Mouse (Mus musculus) neural tube, embryonic 12.5 days (tissue): ENCODE measurements around the gene Zfp579. TPM values are rescaled to one million over a fixed set of nuclear protein-coding genes. Genes with fewer than 3 reads are reported as not detected.

Source experiments
- ATAC-seq: fragments of 200-750 bp; cut with Nextera tagmentation; 2 replicates; pipeline ENCODE4 v1.8.0; 2017; ENCODE audit warnings: low read depth, mild to moderate bottlenecking, moderate TSS enrichment, moderate library complexity; ENCODE audit not compliant: low FRiP score
- H3K27ac ChIP-seq: fragments of 300-500 bp; sonication (generic); 2 replicates; pipeline ENCODE4 v1.5.1; 2016
- H3K27me3 ChIP-seq: fragments of 300-500 bp; sonication (generic); replicated peaks from 2 replicates; pipeline ENCODE4 v1.6.1; 2016; ENCODE audit warnings: mild to moderate bottlenecking
- H3K36me3 ChIP-seq: fragments of 300-500 bp; sonication (generic); 2 replicates; pipeline ENCODE4 v1.6.1; 2016; ENCODE audit warnings: mild to moderate bottlenecking
- H3K4me1 ChIP-seq: fragments of 300-500 bp; sonication (generic); 2 replicates; pipeline ENCODE4 v1.6.1; 2016
- H3K4me2 ChIP-seq: fragments of 300-500 bp; sonication (generic); replicated peaks from 2 replicates; pipeline ENCODE4 v1.6.1; 2016; ENCODE audit warnings: mild to moderate bottlenecking
- H3K4me3 ChIP-seq: fragments of 300-500 bp; sonication (generic); 2 replicates; pipeline ENCODE4 v1.5.1; 2016
- H3K9ac ChIP-seq: fragments of 300-500 bp; sonication (generic); 2 replicates; pipeline ENCODE4 v1.6.1; 2016; ENCODE audit warnings: mild to moderate bottlenecking
- H3K9me3 ChIP-seq: fragments of 300-500 bp; sonication (generic); 2 replicates; pipeline ENCODE4 v1.6.1; 2016; ENCODE audit warnings: mild to moderate bottlenecking
- WGBS: fragments of 180-500 bp; shearing (Covaris S2); methylation state at CpG from one replicate; pipeline ENCODE4 v1.1.7; 2016; 5-methylcytosine and 5-hydroxymethylcytosine counted together
- polyA plus RNA-seq: library from polyadenylated mRNA; unstranded; fragments of >200 nt; fragmentation: Nextera tagmentation; extraction: Ambion mirVana; gene quantifications from 2 replicates; pipeline ENCODE4 v1.2.1, GENCODE M21; 2016

Gene Zfp579
- polyA plus RNA-seq, 1 experiment from 2014 or later = 57.5 TPM

- no peaks in the 10 kb centered on the region for H3K27me3 ChIP-seq
- WGBS = 89% methylated on average over 7 of the region's 7 CpGs
- H3K4me2 ChIP-seq = no peak overlapping the region
- H3K36me3 ChIP-seq = no peaks in the 10 kb centered on the region
- H3K9me3 ChIP-seq = peaks cover 4% of the 10 kb centered on the region; the same call in 1 of the 2 replicates
- ATAC-seq = no peak
- no peaks in the 10 kb centered on the region for H3K4me1 ChIP-seq
- H3K9ac ChIP-seq = no peak overlapping the region
- no peak overlapping the region for H3K27ac ChIP-seq
- no peak overlapping the region for H3K4me3 ChIP-seq
Observed at GRCm38 (mm10) chr7:4976832-4977231, 19.1 kb downstream of the Zfp579 start.

DNA sequence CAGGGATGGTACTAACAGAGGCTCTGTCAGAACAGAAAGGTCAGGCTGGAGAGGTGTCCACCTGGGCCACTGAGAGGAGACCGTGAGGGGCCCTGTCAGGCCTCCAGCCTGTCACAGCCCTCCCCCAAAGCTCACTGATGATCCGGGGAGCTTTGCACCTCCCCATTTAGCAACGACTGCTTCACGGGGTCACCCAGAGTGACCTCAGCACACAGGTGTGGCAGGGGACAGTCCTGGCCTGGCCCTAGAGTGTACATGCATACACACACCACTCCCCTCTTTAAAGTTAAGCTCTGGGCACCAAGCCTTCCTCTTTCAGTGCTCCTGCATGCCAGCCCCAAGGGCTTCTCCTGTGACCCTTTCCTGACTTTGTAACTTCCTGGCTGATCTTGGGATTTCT is 20.5 kb downstream of the Zfp579 start:
- Histone ChIP-seq H3K27me3 (no peaks in the 10 kb centered on the region), H3K4me3 (no peak overlapping the region), H3K9ac (no peak overlapping the region), H3K4me1 (no peaks in the 10 kb centered on the region), H3K4me2 (no peak overlapping the region), H3K27ac (no peak overlapping the region), H3K36me3 (no peaks in the 10 kb centered on the region), H3K9me3 (peaks cover 4% of the 10 kb centered on the region; the same call in 1 of the 2 replicates)
- no peak for ATAC-seq
- 69% methylated on average over 4 of the region's 4 CpGs for WGBS

GRCm38 (mm10) chr7:4972321-4973047 is 23.5 kb downstream of the Zfp579 start:
- H3K9me3 ChIP-seq = peaks cover 4% of the 10 kb centered on the region; the same call in 1 of the 2 replicates
- no peaks in the 10 kb centered on the region for H3K4me1 ChIP-seq
- no peak for ATAC-seq
- H3K9ac ChIP-seq = no peak overlapping the region
- peaks cover 3% of the 10 kb centered on the region; the same call in 1 of the 2 replicates for H3K27me3 ChIP-seq
- no peak overlapping the region for H3K4me2 ChIP-seq
- no peak overlapping the region for H3K4me3 ChIP-seq
- WGBS = 76% methylated on average over 18 of the region's 18 CpGs
- H3K36me3 ChIP-seq = no peaks in the 10 kb centered on the region
- H3K27ac ChIP-seq = no peak overlapping the region

DNA sequence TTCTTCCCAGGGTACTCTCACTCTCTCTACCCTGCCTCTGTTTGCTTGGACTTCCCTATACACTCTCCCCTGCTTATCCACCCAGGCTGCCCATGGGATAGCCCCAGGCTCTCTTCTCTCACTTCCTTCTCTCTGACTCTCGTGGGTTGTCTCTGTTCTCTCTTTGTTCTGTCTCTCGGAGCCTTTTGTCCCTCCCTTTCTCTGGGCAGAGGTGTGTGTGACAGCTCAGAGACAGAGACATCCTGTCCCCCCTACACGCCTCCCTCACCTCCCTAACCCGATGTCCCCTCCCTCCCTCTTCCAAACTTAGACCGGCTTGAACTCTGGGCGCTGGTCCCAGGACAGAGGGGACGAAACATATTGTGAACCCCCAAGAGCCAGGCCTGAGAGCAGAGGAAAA is 24.2 kb downstream of the Zfp579 start:
- no peak overlapping the region for H3K4me2 ChIP-seq
- H3K9ac ChIP-seq = no peak overlapping the region
- no peaks in the 10 kb centered on the region for H3K4me1 ChIP-seq
- H3K27me3 ChIP-seq = peaks cover 6% of the 10 kb centered on the region; the same call in 1 of the 2 replicates
- H3K27ac ChIP-seq = no peak overlapping the region
- H3K4me3 ChIP-seq = no peak overlapping the region
- ATAC-seq = no peak
- 38% methylated on average over 7 of the region's 7 CpGs for WGBS
- H3K36me3 ChIP-seq = no peaks in the 10 kb centered on the region
- peaks cover 1% of the 10 kb centered on the region; the same call in 1 of the 2 replicates for H3K9me3 ChIP-seq

GRCm38 (mm10) chr7:4971068-4971467 is 24.9 kb downstream of the Zfp579 start, which contains the start of gene Sbk3:
Gene Sbk3, minus strand, starts transcription at chr7:4971168.
- Histone ChIP-seq H3K4me2 (no peak within 1 kb of the TSS), H3K27ac (no peak within 1 kb of the TSS), H3K9ac (no peak within 1 kb of the TSS), H3K27me3 (peaks cover 6% of the 10 kb centered on the region; the same call in 1 of the 2 replicates), H3K4me1 (no peaks in the 10 kb centered on the region), H3K36me3 (no peaks in the 10 kb centered on the region), H3K4me3 (no peak within 1 kb of the TSS), H3K9me3 (no peaks in the 10 kb centered on the region)
- WGBS = 46% methylated on average over 6 of the region's 6 CpGs
- ATAC-seq = no peak

- no peaks in the 10 kb centered on the region for H3K4me1 ChIP-seq
- 88% methylated on average over 5 of the region's 5 CpGs for WGBS
Observed at GRCm38 (mm10) chr7:4964988-4965387, 31.0 kb downstream of the Zfp579 start.

DNA sequence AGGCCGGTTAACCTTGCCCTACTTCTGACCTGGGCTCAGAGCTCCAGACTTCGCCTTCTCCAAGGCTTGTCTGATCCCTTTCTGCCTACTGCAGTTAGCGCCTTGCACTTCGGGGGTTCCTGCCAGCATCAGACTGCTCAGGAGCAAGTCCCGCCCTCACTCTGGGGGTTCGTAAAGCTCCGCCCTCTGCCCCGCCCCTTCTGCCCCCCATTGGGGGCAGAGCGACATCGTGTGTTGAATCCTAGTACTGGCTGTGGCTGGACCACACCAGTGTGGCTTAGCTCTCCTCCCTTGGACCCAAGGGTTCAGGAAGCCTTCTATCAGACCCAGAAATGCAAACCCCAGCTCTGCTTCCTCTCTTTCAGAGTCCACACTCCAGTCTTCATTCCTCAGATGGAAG is 31.7 kb downstream of the Zfp579 start, which contains the start of gene Sbk2:
TSS of gene Sbk2 (minus strand) at position 135 of the 400 bp plus-strand sequence.
- 0 out of 2 replicates have a peak, but pooled peaks have one; percentile 48 for ATAC-seq
- Histone ChIP-seq H3K4me1 (no peaks in the 10 kb centered on the region), H3K27me3 (peaks cover 6% of the 10 kb centered on the region; the same call in 1 of the 2 replicates), H3K36me3 (no peaks in the 10 kb centered on the region), H3K4me3 (no peak within 1 kb of the TSS), H3K4me2 (no peak within 1 kb of the TSS; the same call in 1 of the 2 replicates), H3K27ac (no peak within 1 kb of the TSS), H3K9ac (no peak within 1 kb of the TSS), H3K9me3 (no peaks in the 10 kb centered on the region)
- 11% methylated on average over 10 of the region's 10 CpGs for WGBS

More at GRCm38 (mm10) chr7:4964988-4965387, 31.0 kb downstream of the Zfp579 start:
- Histone ChIP-seq H3K4me2 (no peak overlapping the region), H3K27me3 (peaks cover 6% of the 10 kb centered on the region; the same call in 1 of the 2 replicates), H3K36me3 (no peaks in the 10 kb centered on the region), H3K4me3 (no peak overlapping the region), H3K9ac (no peak overlapping the region), H3K27ac (no peak overlapping the region), H3K9me3 (no peaks in the 10 kb centered on the region)
- ATAC-seq = no peak

DNA sequence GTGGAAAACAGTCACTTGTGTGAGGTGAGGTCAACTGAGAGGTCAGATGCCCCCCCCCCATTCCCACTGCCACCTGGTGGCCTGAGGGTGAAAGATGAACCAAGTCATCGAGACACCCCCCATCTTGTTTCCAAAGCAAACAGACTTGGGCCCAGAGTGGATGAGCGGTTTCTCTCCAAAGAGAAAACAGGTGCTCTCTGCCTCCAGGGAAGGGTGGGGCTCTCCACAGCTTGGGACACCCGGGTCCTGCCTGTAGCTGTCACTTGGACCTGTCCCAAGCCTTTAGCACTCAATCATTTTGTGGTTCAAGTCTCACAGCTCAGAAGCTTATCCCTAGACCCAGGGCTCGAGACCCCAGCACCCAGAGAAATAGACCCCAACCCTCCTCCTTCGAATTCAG is 32.4 kb downstream of the Zfp579 start:
- Histone ChIP-seq H3K9ac (no peak overlapping the region), H3K4me3 (no peak overlapping the region), H3K4me1 (no peaks in the 10 kb centered on the region), H3K4me2 (no peak overlapping the region), H3K27me3 (peaks cover 6% of the 10 kb centered on the region; the same call in 1 of the 2 replicates), H3K9me3 (no peaks in the 10 kb centered on the region), H3K36me3 (no peaks in the 10 kb centered on the region), H3K27ac (no peak overlapping the region)
- no peak for ATAC-seq
- 77% methylated on average over 5 of the region's 5 CpGs for WGBS

GRCm38 (mm10) chr7:4957361-4957760 is 38.6 kb downstream of the Zfp579 start:
- ATAC-seq = no peak
- no peaks in the 10 kb centered on the region for H3K27me3 ChIP-seq
- no peaks in the 10 kb centered on the region for H3K4me1 ChIP-seq
- no peak overlapping the region for H3K27ac ChIP-seq
- H3K4me2 ChIP-seq = no peak overlapping the region
- no peak overlapping the region for H3K9ac ChIP-seq
- H3K9me3 ChIP-seq = no peaks in the 10 kb centered on the region
- WGBS = 84% methylated on average over 10 of the region's 10 CpGs
- no peak overlapping the region for H3K4me3 ChIP-seq
- H3K36me3 ChIP-seq = no peaks in the 10 kb centered on the region

DNA sequence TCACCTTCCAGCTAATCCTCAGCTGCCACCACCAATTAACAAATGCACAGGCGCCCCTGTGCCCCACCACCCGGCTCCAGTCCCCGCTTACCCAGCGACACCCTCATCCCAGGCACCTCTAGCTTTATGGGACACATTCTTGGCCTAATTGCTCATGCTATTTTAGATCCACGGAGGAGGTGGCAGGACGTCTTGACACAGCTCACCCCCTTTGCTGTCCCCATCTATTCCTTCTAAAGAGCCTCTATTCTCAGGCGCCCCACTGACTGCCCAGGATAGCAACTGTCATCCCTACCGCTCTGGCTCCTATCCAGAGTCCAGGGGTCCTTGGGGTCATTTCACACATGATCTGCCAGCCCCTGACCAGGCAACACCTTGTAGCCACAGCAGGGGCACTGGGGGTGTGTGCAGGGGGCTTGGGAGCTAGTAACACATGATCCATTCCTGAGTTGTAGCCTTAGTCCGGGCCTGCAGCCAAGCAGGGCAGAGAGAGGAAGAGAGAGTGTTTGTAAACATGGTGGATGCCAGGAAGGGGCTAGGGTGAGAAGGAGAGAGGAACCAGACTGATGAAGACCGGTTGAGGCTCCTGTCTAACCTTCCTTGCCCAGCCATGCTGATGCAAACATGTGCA is 42.0 kb downstream of the Zfp579 start:
- ATAC-seq = no peak
- no peak overlapping the region for H3K9ac ChIP-seq
- no peaks in the 10 kb centered on the region for H3K36me3 ChIP-seq
- H3K27ac ChIP-seq = no peak overlapping the region
- no peaks in the 10 kb centered on the region for H3K27me3 ChIP-seq
- 28% methylated on average over 10 of the region's 10 CpGs for WGBS
- no peak overlapping the region for H3K4me2 ChIP-seq
- no peaks in the 10 kb centered on the region for H3K9me3 ChIP-seq
- H3K4me1 ChIP-seq = no peaks in the 10 kb centered on the region
- H3K4me3 ChIP-seq = no peak overlapping the region

DNA sequence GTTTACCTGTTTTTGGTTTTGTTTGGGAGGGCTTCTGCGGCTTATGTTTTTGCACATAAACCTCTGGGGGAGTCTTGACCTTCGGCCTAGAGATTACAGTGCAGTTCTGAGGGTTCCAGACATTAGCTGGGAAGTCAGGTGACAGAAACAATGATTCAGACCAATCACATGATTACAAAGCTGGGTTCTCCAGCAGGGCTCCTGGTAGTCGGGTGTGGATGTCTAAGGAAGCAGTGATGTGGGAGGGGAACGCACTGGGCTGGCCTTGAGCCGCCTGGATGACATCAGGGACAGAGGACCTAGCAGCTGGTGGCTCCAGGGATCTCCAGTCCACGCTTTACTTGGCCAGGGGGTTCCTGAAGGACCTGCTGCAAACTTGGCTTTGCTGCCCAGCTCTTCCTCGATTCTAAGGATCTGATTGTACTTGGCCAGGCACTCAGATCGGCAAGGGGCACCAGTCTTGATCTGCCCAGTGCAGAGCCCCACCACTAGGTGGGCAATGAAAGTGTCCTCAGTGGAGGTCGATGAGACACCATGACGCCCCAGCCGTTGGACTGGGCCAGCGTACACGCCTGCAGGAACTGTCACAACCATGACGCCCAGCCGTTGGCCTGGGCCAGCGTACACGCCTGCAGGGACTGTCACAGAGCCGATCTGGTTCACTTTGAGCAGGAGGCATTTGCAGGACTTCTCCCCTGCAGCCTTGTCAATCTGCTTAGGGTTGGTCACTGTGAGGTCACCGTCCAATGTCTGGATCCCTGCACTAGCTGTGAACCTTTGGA is 45.2 kb downstream of the Zfp579 start:
- Histone ChIP-seq H3K27me3 (no peaks in the 10 kb centered on the region), H3K4me3 (no peak overlapping the region), H3K4me2 (no peak overlapping the region), H3K36me3 (no peaks in the 10 kb centered on the region), H3K4me1 (no peaks in the 10 kb centered on the region), H3K9me3 (no peaks in the 10 kb centered on the region), H3K27ac (no peak overlapping the region), H3K9ac (no peak overlapping the region)
- ATAC-seq = no peak
- WGBS = 87% methylated on average over 19 of the region's 19 CpGs

GRCm38 (mm10) chr7:4948386-4948785 is 47.6 kb downstream of the Zfp579 start:
- no peaks in the 10 kb centered on the region for H3K27me3 ChIP-seq
- H3K4me3 ChIP-seq = no peak overlapping the region
- 82% methylated on average over 6 of the region's 6 CpGs for WGBS
- no peaks in the 10 kb centered on the region for H3K36me3 ChIP-seq
- H3K9ac ChIP-seq = no peak overlapping the region
- no peak overlapping the region for H3K27ac ChIP-seq
- no peaks in the 10 kb centered on the region for H3K9me3 ChIP-seq
- no peaks in the 10 kb centered on the region for H3K4me1 ChIP-seq
- ATAC-seq = no peak
- no peak overlapping the region for H3K4me2 ChIP-seq
